Mouse (Mus musculus) C2C12 (cell line): Measurements from ENCODE around the gene Meis1. TPM values are rescaled to one million over a fixed set of nuclear protein-coding genes. Genes with fewer than 3 reads are reported as not detected.

Source experiments
- H3K27me3 ChIP-seq: one replicate; pipeline ENCODE4 v1.6.1; 2011; ENCODE audit not compliant: control insufficient read depth, insufficient read depth, insufficient read length
- H3K36me3 ChIP-seq: one replicate; pipeline ENCODE4 v1.6.1; 2011; ENCODE audit not compliant: control insufficient read depth, insufficient read depth
- H3K4me3 ChIP-seq: one replicate; pipeline ENCODE4 v1.5.1; 2011; ENCODE audit warnings: mild to moderate bottlenecking, control low read depth; ENCODE audit not compliant: poor library complexity, insufficient read depth, severe bottlenecking
- H3K79me2 ChIP-seq: one replicate; pipeline ENCODE4 v1.6.1; 2011; ENCODE audit not compliant: control insufficient read depth, insufficient read depth
- H3K79me3 ChIP-seq: one replicate; pipeline ENCODE4 v1.6.1; 2011; ENCODE audit warnings: low read depth, control low read depth
- H3ac ChIP-seq: one replicate; pipeline ENCODE3; 2011; ENCODE audit warnings: low read depth; ENCODE audit not compliant: control insufficient read depth, insufficient read length
- CEBPB ChIP-seq: IDR thresholded peaks from one replicate; pipeline ENCODE4 v1.6.1; 2011; ENCODE audit warnings: low read depth, mild to moderate bottlenecking, control low read depth, moderate library complexity
- CTCF ChIP-seq: IDR thresholded peaks from one replicate; pipeline ENCODE4 v1.5.1; 2011; ENCODE audit not compliant: control insufficient read depth, insufficient read depth, insufficient read length
- FOSL1 ChIP-seq: IDR thresholded peaks from one replicate; pipeline ENCODE4 v1.8.0; 2011; ENCODE audit warnings: mild to moderate bottlenecking, low read length; ENCODE audit not compliant: poor library complexity, insufficient read depth, severe bottlenecking
- MAX ChIP-seq: IDR thresholded peaks from one replicate; pipeline ENCODE4 v1.6.1; 2011; ENCODE audit warnings: mild to moderate bottlenecking, control low read depth
- MYOD1 ChIP-seq: IDR thresholded peaks from one replicate; pipeline ENCODE4 v1.6.1; 2011; ENCODE audit warnings: low read depth; ENCODE audit not compliant: control insufficient read depth, insufficient read length
- MYOG ChIP-seq: IDR thresholded peaks from one replicate; pipeline ENCODE4 v1.6.1; 2011; ENCODE audit not compliant: control insufficient read depth, insufficient read length; ENCODE audit errors: extremely low read depth
- USF1 ChIP-seq: IDR thresholded peaks from one replicate; pipeline ENCODE4 v1.6.1; 2011; ENCODE audit warnings: low read depth, mild to moderate bottlenecking, control low read depth, moderate library complexity
- polyA plus RNA-seq: library from polyadenylated mRNA; unstranded; fragments of >200 nt; fragmentation: generic; extraction: Trizol; gene quantifications from one replicate; pipeline ENCODE4 v1.2.1, GENCODE M21; 2012; ENCODE audit warnings: missing spikeins

Gene Meis1
- polyA plus RNA-seq, 1 experiment: 6.8 TPM

DNA sequence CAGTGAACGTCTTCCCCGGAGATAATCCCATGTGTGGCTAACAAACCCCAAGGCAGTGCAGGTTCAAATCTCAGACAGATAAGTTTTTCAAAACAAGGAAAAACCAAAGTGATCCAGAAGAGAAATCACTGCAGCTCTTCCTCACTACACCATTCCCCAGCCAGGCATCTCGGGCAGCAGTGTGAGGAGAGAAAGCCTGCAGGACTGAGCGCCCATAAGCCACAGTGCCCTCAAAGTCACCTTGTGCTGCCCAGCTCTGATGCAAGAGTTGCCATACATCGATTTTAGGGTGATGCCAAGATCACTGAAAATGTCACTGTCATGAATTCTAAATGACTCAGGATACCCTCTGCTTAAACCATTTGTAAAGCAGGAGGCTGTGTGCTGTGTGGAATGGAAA lies 15.7 kb downstream of the Meis1 start:
- TF ChIP-seq MAX (no peak), CTCF (no peak), CEBPB (no peak), MYOG (no peak), FOSL1 (no peak), USF1 (no peak), MYOD1 (no peak)
- no peaks in the 10 kb centered on the region for H3K27me3 ChIP-seq
- H3K79me3 ChIP-seq: no peaks in the 10 kb centered on the region
- no peak overlapping the region for H3ac ChIP-seq
- peaks cover 18% of the 10 kb centered on the region for H3K79me2 ChIP-seq
- H3K36me3 ChIP-seq: peaks cover 51% of the 10 kb centered on the region
- H3K4me3 ChIP-seq: no peak overlapping the region

DNA sequence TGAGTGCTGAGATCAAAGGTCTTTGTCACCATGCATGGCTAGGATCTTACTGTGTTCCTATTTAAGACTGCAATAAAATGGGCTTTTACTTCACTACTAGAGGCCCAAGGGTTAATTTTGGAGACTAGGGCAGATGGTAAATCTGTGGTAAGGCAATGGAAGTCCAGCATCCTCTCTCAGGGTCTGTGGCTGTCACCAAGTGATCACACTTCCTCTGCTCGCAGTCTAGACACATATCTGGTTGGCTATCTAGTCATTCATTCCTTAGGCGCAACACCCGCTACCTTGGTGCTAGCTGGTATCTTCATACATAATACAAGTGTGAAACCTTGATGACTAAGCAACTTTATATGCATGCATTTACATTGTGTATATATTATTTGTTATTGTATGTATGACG lies 22.0 kb downstream of the Meis1 start:
- H3K79me3 ChIP-seq: no peaks in the 10 kb centered on the region
- TF ChIP-seq USF1 (no peak), CTCF (no peak), MAX (no peak), CEBPB (no peak), MYOD1 (no peak), FOSL1 (no peak), MYOG (no peak)

DNA sequence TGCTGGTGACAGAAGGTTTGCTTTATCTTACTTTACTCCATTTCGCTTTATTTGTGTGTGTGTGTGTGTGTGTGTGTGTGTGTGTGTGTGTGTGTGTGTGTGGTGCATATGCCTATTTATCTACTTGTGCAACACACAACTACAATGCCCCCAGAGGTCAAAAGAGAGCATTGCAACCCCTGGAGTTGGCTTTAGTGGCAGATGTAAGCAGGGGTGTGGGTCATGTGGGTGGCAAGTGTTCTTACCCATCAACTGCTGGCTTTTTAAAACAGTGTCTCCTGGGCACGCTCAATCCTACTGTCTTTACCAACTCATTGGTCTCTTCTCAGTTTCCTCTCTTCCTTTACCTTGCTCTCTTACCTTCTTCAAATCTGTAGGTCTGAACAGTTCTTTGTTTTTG lies 22.5 kb downstream of the Meis1 start:
- no peak for TF ChIP-seq CTCF
- TF ChIP-seq USF1: no peak
- no peak for TF ChIP-seq FOSL1
- no peak for TF ChIP-seq MYOD1
- TF ChIP-seq CEBPB: no peak
- H3K79me3 ChIP-seq: no peaks in the 10 kb centered on the region
- no peak overlapping the region for H3ac ChIP-seq
- H3K36me3 ChIP-seq: peaks cover 40% of the 10 kb centered on the region
- peaks cover 5% of the 10 kb centered on the region for H3K79me2 ChIP-seq
- no peaks in the 10 kb centered on the region for H3K27me3 ChIP-seq
- no peak overlapping the region for H3K4me3 ChIP-seq

More for the DNA sequence above, 22.0 kb downstream of the Meis1 start:
- H3K79me2 ChIP-seq: peaks cover 5% of the 10 kb centered on the region
- no peaks in the 10 kb centered on the region for H3K27me3 ChIP-seq
- H3K36me3 ChIP-seq: peaks cover 38% of the 10 kb centered on the region
- no peak overlapping the region for H3K4me3 ChIP-seq
- no peak overlapping the region for H3ac ChIP-seq

DNA sequence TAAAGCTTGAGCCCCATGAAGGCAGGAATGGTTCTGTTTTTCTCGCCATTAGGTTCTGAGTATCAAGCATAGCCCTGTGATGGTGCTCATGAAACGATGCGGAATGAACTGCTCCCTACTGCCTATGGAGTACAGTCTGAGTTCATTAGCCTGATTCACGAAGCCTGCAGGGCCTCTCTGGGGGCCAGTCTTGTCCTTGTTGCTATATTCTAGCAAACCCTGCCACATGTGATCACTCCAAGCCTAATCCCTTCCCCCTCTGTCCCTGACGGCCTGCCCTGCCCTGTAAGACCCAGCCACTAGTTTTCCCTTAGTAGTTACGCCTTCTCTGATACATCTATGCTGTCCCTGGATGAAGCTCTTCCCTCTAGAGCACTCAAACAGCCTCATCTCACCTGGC lies 26.0 kb downstream of the Meis1 start:
- no peak for TF ChIP-seq CTCF
- no peak for TF ChIP-seq MYOG
- TF ChIP-seq MAX: no peak
- TF ChIP-seq FOSL1: no peak
- Histone ChIP-seq H3K4me3 (no peak overlapping the region), H3ac (no peak overlapping the region), H3K27me3 (no peaks in the 10 kb centered on the region), H3K79me3 (no peaks in the 10 kb centered on the region), H3K79me2 (peaks cover 11% of the 10 kb centered on the region), H3K36me3 (peaks cover 37% of the 10 kb centered on the region)

DNA sequence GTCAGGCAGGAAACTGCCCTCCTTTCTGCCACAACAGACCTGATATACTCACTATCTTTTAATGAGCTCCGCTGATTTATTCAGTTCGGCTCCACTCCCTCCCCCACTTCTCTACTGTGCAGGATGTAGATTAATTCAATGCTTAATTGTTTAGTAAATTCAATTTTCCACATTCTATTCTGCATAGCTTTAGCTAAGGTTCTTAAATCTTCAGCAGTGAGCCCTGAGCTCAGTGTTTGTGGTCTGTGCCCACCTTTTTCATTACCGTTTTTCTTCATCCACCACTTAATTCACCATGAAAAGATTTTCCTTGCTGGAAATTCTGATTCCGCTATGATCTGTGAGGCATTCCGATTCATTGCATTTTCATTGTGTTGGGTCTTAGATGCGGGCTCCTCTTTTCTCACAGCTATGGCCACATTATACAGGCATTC lies 28.5 kb downstream of the Meis1 start:
- Histone ChIP-seq H3K4me3 (no peak overlapping the region), H3K79me3 (no peaks in the 10 kb centered on the region), H3ac (no peak overlapping the region), H3K79me2 (peaks cover 20% of the 10 kb centered on the region), H3K27me3 (no peaks in the 10 kb centered on the region), H3K36me3 (peaks cover 45% of the 10 kb centered on the region)
- TF ChIP-seq CEBPB (no peak), MYOD1 (no peak), FOSL1 (no peak)

DNA sequence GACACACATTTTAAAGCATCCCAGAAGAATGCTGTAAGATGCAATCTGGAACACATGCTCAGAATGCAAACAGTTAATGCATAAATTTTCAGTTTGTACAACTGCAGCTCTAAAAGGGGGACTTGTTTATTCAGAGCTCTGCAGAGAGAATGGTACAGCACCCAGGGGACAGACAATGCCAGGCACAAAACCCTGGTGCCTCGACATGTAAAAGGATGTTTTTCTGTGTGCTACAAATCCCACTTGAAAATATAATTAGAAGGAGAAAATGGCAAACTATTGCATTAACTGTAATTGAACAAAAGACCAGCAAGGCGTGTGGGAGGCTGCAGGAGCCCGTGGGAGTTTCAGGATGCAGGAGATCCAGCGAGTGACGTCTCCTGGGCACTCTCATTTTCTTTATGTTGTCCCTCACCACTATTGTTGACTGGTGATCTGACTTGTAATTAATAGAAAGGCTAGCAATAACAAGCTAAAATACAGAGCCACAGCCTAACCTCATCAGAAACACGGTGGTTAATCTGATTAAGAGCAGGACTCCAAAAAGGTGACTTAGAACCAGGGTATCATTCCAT lies 29.0 kb downstream of the Meis1 start:
- Histone ChIP-seq H3K79me3 (no peaks in the 10 kb centered on the region), H3K36me3 (peaks cover 45% of the 10 kb centered on the region), H3K27me3 (no peaks in the 10 kb centered on the region), H3K79me2 (peaks cover 20% of the 10 kb centered on the region), H3K4me3 (no peak overlapping the region), H3ac (no peak overlapping the region)
- TF ChIP-seq USF1: no peak
